Mouse (Mus musculus) gastrocnemius, adult 2 months (tissue): ENCODE results near the gene Twist2. TPM values are rescaled to one million over a fixed set of nuclear protein-coding genes. Genes with fewer than 3 reads are reported as not detected.

Experiments
- DNase-seq: peaks from one replicate; pipeline ENCODE4 v3.0.0; 2022
- H3K27ac ChIP-seq: fragments of 200-600 bp; 2 replicates; pipeline ENCODE4 v1.8.1; 2022; ENCODE audit warnings: mild to moderate bottlenecking
- H3K4me3 ChIP-seq: fragments of 200-600 bp; 2 replicates; pipeline ENCODE4 v1.8.1; 2022; ENCODE audit warnings: mild to moderate bottlenecking, moderate library complexity
- CTCF ChIP-seq: fragments of 200-600 bp; IDR thresholded peaks from 2 replicates; pipeline ENCODE4 v1.8.1; 2022; ENCODE audit warnings: antibody characterized with exemption, mild to moderate bottlenecking, moderate library complexity
- intact Hi-C: fragments of 180-260 bp; cut with DNase I; formaldehyde crosslinking; loops from one replicate; pipeline ENCODE4 v1.15.1; 2025
- total RNA-seq, 2 experiments: library from RNA; stranded (reverse); gene quantifications; 2 replicates each; pipeline ENCODE4 v1.2.3; 2021

The Twist2 gene
- total RNA-seq, 2 experiments from 2014 or later, result 0.97 to 3.0 TPM

DNA sequence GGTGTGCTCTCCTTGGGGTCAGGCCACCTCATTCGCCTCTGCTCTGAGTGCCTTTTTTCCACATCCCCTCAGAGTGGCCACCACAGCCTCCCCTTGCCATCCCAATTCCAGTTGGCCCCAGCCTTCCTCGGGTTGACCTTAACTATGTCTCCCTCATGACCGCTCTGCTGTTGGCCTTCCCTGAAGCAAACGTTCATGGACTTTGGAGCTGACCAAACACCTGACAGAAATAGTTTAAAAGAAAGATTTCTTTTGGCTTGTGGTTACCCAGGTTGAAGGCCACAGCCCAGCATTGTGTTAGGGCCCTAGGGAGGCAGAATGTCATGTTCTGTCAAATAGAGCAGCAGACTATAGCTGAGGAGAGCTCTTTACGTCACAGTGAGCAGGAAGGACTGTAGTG lies 93.0 kb downstream of the Twist2 start:
- no peak for TF ChIP-seq CTCF
- Histone ChIP-seq H3K4me3 (no peak overlapping the region), H3K27ac (no peak overlapping the region)
- intact Hi-C loops, result no loop called here
- no peak for DNase-seq

DNA sequence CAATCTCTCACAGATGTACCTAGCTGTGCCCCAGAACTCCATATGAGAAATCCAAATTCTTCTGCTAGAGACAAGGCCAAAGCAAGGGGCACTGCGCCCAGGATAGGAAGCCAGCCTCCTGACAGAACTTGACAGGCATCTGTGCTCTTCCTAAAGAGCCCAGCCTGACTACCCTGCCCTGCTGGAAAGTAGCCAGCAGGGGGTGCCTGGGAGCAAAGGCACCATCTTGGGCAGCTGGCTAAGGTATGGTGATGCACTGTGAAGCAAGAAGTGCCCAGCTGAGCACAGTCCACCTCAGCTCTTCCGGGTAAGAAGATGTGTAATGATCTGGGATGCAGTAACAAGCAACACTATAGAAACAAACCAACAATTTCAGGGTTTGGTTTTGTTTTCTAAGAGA lies 95.8 kb downstream of the Twist2 start:
- TF ChIP-seq CTCF, result no peak
- H3K4me3 ChIP-seq, result no peak overlapping the region
- intact Hi-C loops, result no loop called here
- no peak overlapping the region for H3K27ac ChIP-seq
- no peak for DNase-seq
